Mouse (Mus musculus): Measurements from ENCODE around the gene Nrip1. TPM values are rescaled to one million over a fixed set of nuclear protein-coding genes. Genes with fewer than 3 reads are reported as not detected.

Gene Nrip1
- total RNA-seq, 2 experiments from 2014 or later: 28.0 to 31.3 TPM

GRCm38 (mm10) chr16:76372941-76373561, 576 bp downstream of the Nrip1 start:
- intact Hi-C loops (cut with DNase I): loop anchor here (2.0 to 10.0 kb wide), 8 partner anchors 60 to 642 kb away; partner anchors contain the start of genes Hspa13 and Usp25
- DNase-seq: peak; percentile 87 to 95

- intact Hi-C loops (cut with DNase I): loop anchor here (2.0 to 10.0 kb wide), 8 partner anchors 61 to 643 kb away; partner anchors contain the start of genes Hspa13 and Usp25
- peak; percentile 72 to 84 for DNase-seq
Measured at GRCm38 (mm10) chr16:76372045-76372940, 1.3 kb downstream of the Nrip1 start.

- intact Hi-C loops (cut with DNase I): loop anchor here (5.0 to 10.0 kb wide), 5 partner anchors 156 to 643 kb away; partner anchors contain the start of genes Hspa13 and Usp25
- DNase-seq: no peak
Measured at GRCm38 (mm10) chr16:76371614-76371917, 2.1 kb downstream of the Nrip1 start.

GRCm38 (mm10) chr16:76370716-76371613, 2.7 kb downstream of the Nrip1 start:
- intact Hi-C loops (cut with DNase I): loop anchor here (5.0 to 10.0 kb wide), 5 partner anchors 156 to 644 kb away; partner anchors contain the start of genes Hspa13 and Usp25
- DNase-seq: no peak

- intact Hi-C loops (cut with DNase I): loop anchor here (5.0 to 10.0 kb wide), 5 partner anchors 157 to 645 kb away; partner anchors contain the start of genes Hspa13 and Usp25
- peak in 1 of 2 experiments; percentile 35 for DNase-seq
Measured at GRCm38 (mm10) chr16:76370041-76370715, 3.4 kb downstream of the Nrip1 start.

GRCm38 (mm10) chr16:76369236-76369635, 4.4 kb downstream of the Nrip1 start:
- intact Hi-C loops (cut with DNase I): no loop called here
- DNase-seq: no peak

- no peak for DNase-seq
- intact Hi-C loops (cut with DNase I): loop anchor here (2.0 kb wide), 1 partner anchor 141 kb away; no protein-coding TSS in a partner anchor
Measured at GRCm38 (mm10) chr16:76367261-76367908, 6.2 kb downstream of the Nrip1 start.

- no peak for DNase-seq
- intact Hi-C loops (cut with DNase I): loop anchor here (2.0 kb wide), 1 partner anchor 139 kb away; no protein-coding TSS in a partner anchor
Measured at GRCm38 (mm10) chr16:76365790-76366406, 7.7 kb downstream of the Nrip1 start.

- no peak for DNase-seq
- intact Hi-C loops (cut with DNase I): no loop called here
Measured at GRCm38 (mm10) chr16:76365237-76365636, 8.4 kb downstream of the Nrip1 start.

GRCm38 (mm10) chr16:76363641-76364040, 10.0 kb downstream of the Nrip1 start:
- intact Hi-C loops (cut with DNase I): no loop called here
- DNase-seq: no peak

- no peak for DNase-seq
- intact Hi-C loops (cut with DNase I): no loop called here
Measured at GRCm38 (mm10) chr16:76362982-76363381, 10.6 kb downstream of the Nrip1 start.

GRCm38 (mm10) chr16:76360441-76360840, 13.2 kb downstream of the Nrip1 start:
- DNase-seq: no peak
- intact Hi-C loops (cut with DNase I): no loop called here

GRCm38 (mm10) chr16:76358757-76359156, 14.9 kb downstream of the Nrip1 start:
- no peak for DNase-seq
- intact Hi-C loops (cut with DNase I): no loop called here

GRCm38 (mm10) chr16:76358128-76358748, 15.4 kb downstream of the Nrip1 start:
- intact Hi-C loops (cut with DNase I): no loop called here
- DNase-seq: no peak

- intact Hi-C loops (cut with DNase I): no loop called here
- no peak for DNase-seq
Measured at GRCm38 (mm10) chr16:76357155-76357554, 16.5 kb downstream of the Nrip1 start.

- intact Hi-C loops (cut with DNase I): no loop called here
- no peak for DNase-seq
Measured at GRCm38 (mm10) chr16:76355947-76356550, 17.6 kb downstream of the Nrip1 start.

GRCm38 (mm10) chr16:76355267-76355666, 18.4 kb downstream of the Nrip1 start:
- no peak for DNase-seq
- intact Hi-C loops (cut with DNase I): no loop called here

GRCm38 (mm10) chr16:76354841-76355240, 18.8 kb downstream of the Nrip1 start:
- intact Hi-C loops (cut with DNase I): no loop called here
- DNase-seq: no peak
